Mouse (Mus musculus) embryonic fibroblast, embryonic 13.5 days (primary cell): ENCODE results near the gene Elmo1.

ENCODE experiments used
- CTCF ChIP-seq: IDR thresholded peaks from 2 replicates; pipeline ENCODE4 v1.5.1; 2011; ENCODE audit warnings: mild to moderate bottlenecking, control low read depth, low read length, moderate library complexity, borderline replicate concordance; ENCODE audit not compliant: insufficient read depth
- POLR2A ChIP-seq: IDR thresholded peaks from 2 replicates; pipeline ENCODE4 v1.6.1; 2011; ENCODE audit warnings: low read depth, mild to moderate bottlenecking, control low read depth, low read length, moderate library complexity

DNA sequence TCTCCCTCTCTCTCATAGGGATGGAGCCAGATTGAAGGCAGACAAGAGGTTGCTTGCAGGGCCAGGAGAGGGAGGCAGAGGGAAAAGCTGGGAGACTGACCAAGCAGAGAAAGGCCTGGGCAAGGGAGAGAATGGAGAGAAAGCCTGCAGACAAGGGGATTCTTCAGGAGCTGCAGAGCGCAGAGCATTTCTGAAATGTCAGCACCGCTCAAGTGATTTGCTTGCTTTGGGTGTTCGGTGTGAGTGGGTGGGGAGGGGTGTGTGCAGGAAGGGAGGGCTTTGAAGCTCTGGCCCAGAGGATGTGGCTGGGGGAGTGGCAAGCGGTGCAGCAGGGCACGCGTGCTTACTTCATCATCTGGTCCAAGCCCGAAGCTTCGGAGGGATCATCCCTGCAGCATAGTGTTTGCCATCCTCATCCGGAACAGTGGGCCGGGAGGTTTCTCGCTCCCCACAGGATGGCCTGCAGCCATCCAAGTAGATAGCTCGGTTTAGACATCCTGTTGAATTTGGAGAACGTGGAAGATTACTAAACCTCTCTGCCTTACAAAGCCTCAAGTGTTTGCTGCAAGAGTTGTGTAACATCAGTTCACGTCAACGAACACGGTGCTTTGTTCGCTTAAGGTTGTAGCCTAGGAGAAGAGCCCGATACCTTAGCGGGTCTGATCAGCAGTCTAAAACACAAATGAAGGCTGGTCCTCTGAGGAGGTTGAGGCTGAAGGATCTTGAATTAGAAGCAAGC, 3.1 kb downstream of the Elmo1 start:
- TF ChIP-seq CTCF (no peak), POLR2A (no peak)
